Mouse (Mus musculus): ENCODE data around the gene Arhgef3. TPM values are rescaled to one million over a fixed set of nuclear protein-coding genes. Genes with fewer than 3 reads are reported as not detected.

Arhgef3 gene
- polyA plus RNA-seq, 1 experiment from 2014 or later: 37.3 TPM

DNA sequence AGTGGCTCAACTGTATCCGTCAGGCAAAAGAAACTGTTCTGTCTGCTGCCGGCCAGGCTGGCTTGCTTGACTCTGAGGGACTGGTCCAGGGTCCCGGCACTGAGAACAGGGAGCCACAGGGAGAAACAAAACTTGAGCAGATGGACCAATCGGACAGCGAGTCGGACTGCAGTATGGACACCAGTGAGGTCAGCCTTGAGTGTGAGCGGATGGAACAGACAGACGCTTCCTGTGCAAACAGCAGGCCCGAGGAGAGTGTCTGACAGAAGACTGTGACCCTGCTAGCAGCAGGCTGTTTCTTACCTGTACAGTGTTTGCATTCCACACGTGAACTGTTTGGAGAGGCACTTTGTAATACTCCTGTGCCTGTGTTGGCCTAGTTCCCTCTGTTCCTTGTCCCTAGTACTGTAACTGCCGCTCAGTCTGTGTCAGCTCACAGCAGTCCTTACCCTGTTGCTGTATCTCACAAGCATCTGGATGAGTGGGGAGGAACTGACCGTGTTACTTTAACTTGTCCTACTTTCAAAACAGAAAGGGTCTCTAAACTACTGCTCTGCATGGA lies 287.1 kb downstream of the Arhgef3 start:
- Histone ChIP-seq H3K27me3 (replicated peaks; ENCODE audit: insufficient read depth, low read length) (no peaks in the 10 kb centered on the region), H3K4me1 (ENCODE audit: insufficient read depth, low read depth, low read length) (no peaks in the 10 kb centered on the region), H3K4me2 (replicated peaks; ENCODE audit: low read depth, low read length) (no peak overlapping the region), H3K27ac (ENCODE audit: low read length) (peak overlapping the region; percentile 2; the same call in 1 of the 2 replicates), H3K4me3 (ENCODE audit: low read depth, low read length) (no peak overlapping the region), H3K9me3 (ENCODE audit: low read length) (no peaks in the 10 kb centered on the region), H3K36me3 (ENCODE audit: insufficient read depth, low read length) (peaks cover 3% of the 10 kb centered on the region; the same call in 1 of the 2 replicates), H3K9ac (replicated peaks; ENCODE audit: low read depth) (no peak overlapping the region)
- DNase-seq (ENCODE audit: low spot score): peak; percentile 82
- peak; percentile 88 for ATAC-seq
- WGBS: 26% methylated on average over 12 of the region's 12 CpGs
- TF ChIP-seq EP300 (IDR thresholded peaks at IDR 0.05): no peak

- TF ChIP-seq CTCF (IDR thresholded peaks at IDR 0.05) (no peak), EP300 (IDR thresholded peaks at IDR 0.05) (no peak)
- H3K9me3 ChIP-seq (ENCODE audit: low read length): no peaks in the 10 kb centered on the region
- no peaks in the 10 kb centered on the region for H3K4me1 ChIP-seq (ENCODE audit: insufficient read depth, low read depth, low read length)
- DNase-seq (ENCODE audit: low spot score) (peak; percentile 54), ATAC-seq (peak; percentile 48; the same call in 1 of the 2 replicates)
- H3K4me3 ChIP-seq (ENCODE audit: low read depth, low read length): no peak overlapping the region
- 44% methylated on average over 10 of the region's 10 CpGs for WGBS
- H3K36me3 ChIP-seq (ENCODE audit: insufficient read depth, low read length): peaks cover 3% of the 10 kb centered on the region; the same call in 1 of the 2 replicates
- H3K9ac ChIP-seq (replicated peaks; ENCODE audit: low read depth): no peak overlapping the region
- H3K4me2 ChIP-seq (replicated peaks; ENCODE audit: low read depth, low read length): no peak overlapping the region
- H3K27ac ChIP-seq (ENCODE audit: low read length): peak overlapping the region; percentile 2
- no peaks in the 10 kb centered on the region for H3K27me3 ChIP-seq (replicated peaks; ENCODE audit: insufficient read depth, low read length)
These were observed 287.9 kb downstream of the Arhgef3 start for GRCm38 (mm10) chr14:27402332-27403250.

DNA sequence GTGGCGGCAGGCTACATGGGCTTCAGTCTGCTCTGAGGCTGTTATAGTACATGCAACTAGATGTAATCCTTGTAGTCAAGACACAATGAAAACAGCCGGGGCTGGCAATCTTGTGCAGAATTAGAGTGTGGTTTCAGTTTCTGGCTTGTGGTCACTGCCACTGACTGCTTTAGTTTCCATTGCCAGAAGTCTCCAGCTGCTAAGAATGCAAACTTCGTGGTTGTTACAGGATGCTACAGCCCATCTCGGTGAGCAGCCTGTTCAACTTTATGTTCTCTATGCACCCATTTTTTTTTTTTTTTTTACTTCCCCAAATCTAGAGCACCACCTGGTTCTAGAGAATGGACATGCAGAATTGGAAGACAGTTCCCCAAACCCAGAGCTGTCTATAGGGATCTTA lies 290.8 kb downstream of the Arhgef3 start:
- H3K36me3 ChIP-seq (ENCODE audit: insufficient read depth, low read length): peaks cover 3% of the 10 kb centered on the region; the same call in 1 of the 2 replicates
- WGBS: 82% methylated on average over 4 of the region's 4 CpGs

GRCm38 (mm10) chr14:27405947-27406346 lies 291.2 kb downstream of the Arhgef3 start:
- WGBS: 100% methylated on average over 2 of the region's 2 CpGs
- Histone ChIP-seq H3K4me1 (ENCODE audit: insufficient read depth, low read depth, low read length) (no peaks in the 10 kb centered on the region), H3K9me3 (ENCODE audit: low read length) (no peaks in the 10 kb centered on the region; the same call in 1 of the 2 replicates), H3K9ac (replicated peaks; ENCODE audit: low read depth) (no peak overlapping the region), H3K4me2 (replicated peaks; ENCODE audit: low read depth, low read length) (no peak overlapping the region), H3K36me3 (ENCODE audit: insufficient read depth, low read length) (peaks cover 3% of the 10 kb centered on the region; the same call in 1 of the 2 replicates), H3K27me3 (replicated peaks; ENCODE audit: insufficient read depth, low read length) (no peaks in the 10 kb centered on the region), H3K4me3 (ENCODE audit: low read depth, low read length) (no peak overlapping the region), H3K27ac (ENCODE audit: low read length) (no peak overlapping the region)
- ATAC-seq: no peak
- DNase-seq (ENCODE audit: low spot score): no peak
- TF ChIP-seq CTCF (IDR thresholded peaks at IDR 0.05): no peak
- no peak for TF ChIP-seq EP300 (IDR thresholded peaks at IDR 0.05)

More for the DNA sequence above, 290.8 kb downstream of the Arhgef3 start:
- Histone ChIP-seq H3K27me3 (replicated peaks; ENCODE audit: insufficient read depth, low read length) (no peaks in the 10 kb centered on the region), H3K4me3 (ENCODE audit: low read depth, low read length) (no peak overlapping the region), H3K27ac (ENCODE audit: low read length) (no peak overlapping the region), H3K9ac (replicated peaks; ENCODE audit: low read depth) (no peak overlapping the region), H3K4me2 (replicated peaks; ENCODE audit: low read depth, low read length) (no peak overlapping the region), H3K4me1 (ENCODE audit: insufficient read depth, low read depth, low read length) (no peaks in the 10 kb centered on the region), H3K9me3 (ENCODE audit: low read length) (no peaks in the 10 kb centered on the region; the same call in 1 of the 2 replicates)
- no peak for ATAC-seq
- TF ChIP-seq EP300 (IDR thresholded peaks at IDR 0.05) (no peak), CTCF (IDR thresholded peaks at IDR 0.05) (no peak)
- peak; percentile 16 for DNase-seq (ENCODE audit: low spot score)

DNA sequence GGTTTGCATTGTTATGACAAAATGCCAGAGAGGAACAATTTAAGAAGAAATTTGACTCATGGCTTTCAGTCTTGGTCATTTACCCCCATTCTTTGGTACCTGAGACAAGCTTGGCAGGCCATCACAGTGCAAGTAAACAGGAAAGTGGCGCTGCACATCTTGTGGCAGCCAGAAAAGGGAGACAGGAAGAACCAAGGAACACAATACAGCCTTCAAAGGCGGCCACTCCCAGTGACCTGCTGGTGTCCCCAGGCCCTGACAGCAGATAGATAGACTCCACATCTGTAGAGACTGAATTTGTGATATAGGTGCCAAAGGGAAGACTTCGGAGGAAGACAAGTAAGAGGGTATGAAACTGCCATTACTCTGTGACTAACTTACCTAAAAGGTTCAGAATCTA lies 293.5 kb downstream of the Arhgef3 start:
- 68% methylated on average over 3 of the region's 3 CpGs for WGBS
- no peak overlapping the region for H3K27ac ChIP-seq (ENCODE audit: low read length)
- H3K4me1 ChIP-seq (ENCODE audit: insufficient read depth, low read depth, low read length): no peaks in the 10 kb centered on the region
- no peak overlapping the region for H3K4me2 ChIP-seq (replicated peaks; ENCODE audit: low read depth, low read length)
- H3K4me3 ChIP-seq (ENCODE audit: low read depth, low read length): no peak overlapping the region
- ATAC-seq (peak; percentile 59), DNase-seq (ENCODE audit: low spot score) (peak; percentile 13)
- TF ChIP-seq CTCF (IDR thresholded peaks at IDR 0.05): no peak
- TF ChIP-seq EP300 (IDR thresholded peaks at IDR 0.05): peak; percentile 83
- H3K9ac ChIP-seq (replicated peaks; ENCODE audit: low read depth): no peak overlapping the region
- H3K36me3 ChIP-seq (ENCODE audit: insufficient read depth, low read length): peaks cover 3% of the 10 kb centered on the region; the same call in 1 of the 2 replicates
- no peaks in the 10 kb centered on the region; the same call in 1 of the 2 replicates for H3K9me3 ChIP-seq (ENCODE audit: low read length)
- no peaks in the 10 kb centered on the region for H3K27me3 ChIP-seq (replicated peaks; ENCODE audit: insufficient read depth, low read length)

DNA sequence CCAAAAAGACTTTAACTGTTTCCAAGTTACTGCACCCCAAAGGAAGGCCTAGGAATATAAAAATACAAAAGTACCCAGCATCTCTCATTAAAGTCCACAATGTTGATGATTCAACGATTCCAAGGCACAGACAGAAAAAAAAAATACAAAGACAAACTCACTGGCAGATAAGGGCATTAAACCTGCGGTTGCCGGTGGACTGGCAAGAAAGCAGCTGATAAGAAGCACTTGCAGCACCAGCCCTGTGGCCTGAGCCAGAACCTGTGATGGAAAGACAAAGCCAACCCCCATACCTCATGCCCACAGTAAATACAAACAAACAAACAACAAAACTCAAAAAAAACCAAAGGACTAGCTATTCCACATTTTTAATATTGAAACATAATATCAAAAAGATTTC lies 295.0 kb downstream of the Arhgef3 start:
- Histone ChIP-seq H3K4me3 (ENCODE audit: low read depth, low read length) (no peak overlapping the region), H3K9me3 (ENCODE audit: low read length) (no peaks in the 10 kb centered on the region; the same call in 1 of the 2 replicates), H3K27ac (ENCODE audit: low read length) (no peak overlapping the region), H3K4me2 (replicated peaks; ENCODE audit: low read depth, low read length) (no peak overlapping the region), H3K9ac (replicated peaks; ENCODE audit: low read depth) (no peak overlapping the region), H3K4me1 (ENCODE audit: insufficient read depth, low read depth, low read length) (no peaks in the 10 kb centered on the region), H3K36me3 (ENCODE audit: insufficient read depth, low read length) (no peaks in the 10 kb centered on the region), H3K27me3 (replicated peaks; ENCODE audit: insufficient read depth, low read length) (no peaks in the 10 kb centered on the region)
- DNase-seq (ENCODE audit: low spot score): no peak
- 59% methylated on average over 3 of the region's 3 CpGs for WGBS
- ATAC-seq: no peak
- TF ChIP-seq EP300 (IDR thresholded peaks at IDR 0.05): no peak
- TF ChIP-seq CTCF (IDR thresholded peaks at IDR 0.05): no peak

All from lung, postnatal 0 days (tissue).